8 mouse cellular contexts compared by ENCODE assay signal in the genomic region with DNA sequence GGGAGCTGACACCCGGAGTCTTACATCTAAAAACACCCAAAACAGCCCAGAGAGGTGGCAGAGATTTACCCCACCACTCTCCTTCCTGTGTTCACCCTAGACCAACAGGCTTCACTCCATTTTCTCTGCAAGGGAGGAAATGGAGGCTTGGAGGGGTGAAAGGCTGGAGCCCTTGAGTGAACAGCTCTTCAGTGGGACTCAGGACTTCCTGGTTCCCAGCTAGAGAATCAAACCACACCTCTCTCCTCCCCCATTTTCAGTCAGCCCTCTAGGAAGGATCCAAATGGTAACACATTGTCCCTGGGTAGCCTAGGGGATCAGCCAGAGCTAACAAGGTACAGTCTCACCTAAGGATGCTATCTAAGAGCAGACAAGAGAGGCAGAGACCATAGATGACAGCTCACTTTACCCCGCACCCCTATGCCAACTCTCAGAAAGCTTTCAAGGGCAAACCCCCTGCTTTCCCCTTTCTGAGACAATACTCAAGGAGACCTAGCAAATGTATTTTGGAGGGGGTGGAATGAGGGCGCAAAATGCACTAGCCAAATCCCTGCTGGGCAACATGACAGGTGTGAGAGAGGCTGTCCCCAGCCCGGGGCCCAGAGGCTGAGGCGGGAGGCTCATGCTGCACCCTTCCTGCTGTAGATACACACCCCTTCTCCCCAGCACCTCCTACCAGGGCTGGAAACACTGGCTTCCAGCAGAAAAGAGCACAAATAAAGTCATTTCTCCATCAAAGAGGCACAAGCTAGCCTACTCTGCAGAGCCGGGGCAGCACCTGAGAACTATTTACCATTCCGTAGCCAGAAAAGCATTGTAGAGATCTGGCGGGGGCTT. TPM values are rescaled to one million over a fixed set of nuclear protein-coding genes. Genes with fewer than 3 reads are reported as not detected.
DNase-seq lines count a peak whose midpoint lies in the region; ATAC-seq and TF ChIP-seq lines count a peak whose summit lies in the region.

No protein-coding gene starts in this region.

- peak overlapping the region; percentile 98 for H3K27ac ChIP-seq in heart, embryonic 12.5 days (ENCODE audit: poor library complexity, severe bottlenecking)
- H3K27ac ChIP-seq in MEL (ENCODE audit: control insufficient read depth, low read depth, low read length), result no peak overlapping the region
- peak overlapping the region; percentile 96 for H3K27ac ChIP-seq in heart, embryonic 15.5 days
- peak overlapping the region; percentile 92 for H3K27ac ChIP-seq in liver, embryonic 16.5 days (ENCODE audit: low read length)
- 0 out of 2 replicates have a peak overlapping the region, but pooled peaks have one; percentile 3 for H3K27ac ChIP-seq in small intestine, adult 2 months (ENCODE audit: insufficient read depth, low read depth, low read length)

- TF ChIP-seq RAD21 in MEL (IDR thresholded peaks at IDR 0.05; ENCODE audit: low read depth, low read length), result no peak

- 9% methylated on average over 8 of the region's 8 CpGs for WGBS in heart, embryonic 12.5 days
- WGBS in heart, embryonic 15.5 days, result 6% methylated on average over 8 of the region's 8 CpGs
- WGBS in liver, embryonic 16.5 days (ENCODE audit: insufficient replicate concordance), result 8% methylated on average over 8 of the region's 8 CpGs
- WGBS in small intestine, adult 2 months, result 3% methylated on average over 8 of the region's 8 CpGs

- peak overlapping the region; percentile 97 for H3K9ac ChIP-seq in heart, embryonic 12.5 days
- peak overlapping the region; percentile 96 for H3K9ac ChIP-seq in MEL (ENCODE audit: control insufficient read depth, low read depth, low read length, poor library complexity, severe bottlenecking)
- H3K9ac ChIP-seq in heart, embryonic 15.5 days, result peak overlapping the region; percentile 92
- H3K9ac ChIP-seq in liver, embryonic 16.5 days (ENCODE audit: low read depth, low read length), result peak overlapping the region; percentile 98

- peak overlapping the region; percentile 99 for H3K4me2 ChIP-seq in heart, embryonic 12.5 days
- H3K4me2 ChIP-seq in heart, embryonic 15.5 days, result peak overlapping the region; percentile 94
- H3K4me2 ChIP-seq in liver, embryonic 16.5 days (ENCODE audit: low read depth, low read length), result peak overlapping the region; percentile 91

- H3K36me3 ChIP-seq in heart, embryonic 12.5 days, result peaks cover 21% of the 10 kb centered on the region
- peaks cover 9 to 23% of the 10 kb centered on the region in 2 experiments; a peak in 3 of 4 replicates for H3K36me3 ChIP-seq in MEL (ENCODE audit: control insufficient read depth in 1 of 2, insufficient read depth in 2 of 2, low read length in 2 of 2)
- H3K36me3 ChIP-seq in heart, embryonic 15.5 days, result peaks cover 20% of the 10 kb centered on the region
- H3K36me3 ChIP-seq in liver, embryonic 16.5 days (ENCODE audit: control insufficient read depth, insufficient read depth), result peaks cover 21% of the 10 kb centered on the region
- H3K36me3 ChIP-seq in small intestine, adult 2 months (ENCODE audit: control insufficient read depth, insufficient read depth, low read length), result peaks cover 22% of the 10 kb centered on the region

- intact Hi-C loops in heart, postnatal 25 days (cut with DNase I), result no loop called here

- TF ChIP-seq POLR2A in MEL (IDR thresholded peaks at IDR 0.05; ENCODE audit: control insufficient read depth in 1 of 2, insufficient read depth in 1 of 2, low read depth in 1 of 2, low read length in 2 of 2, poor library complexity in 1 of 2), result peak in 1 of 2 experiments; percentile 11; a peak in 1 of 4 replicates
- TF ChIP-seq POLR2A in small intestine, adult 2 months (IDR thresholded peaks at IDR 0.05; ENCODE audit: low read depth, low read length), result no peak

- TF ChIP-seq EP300 in MEL (IDR thresholded peaks at IDR 0.05; ENCODE audit: low read depth in 1 of 2, low read length in 2 of 2), result no peak

- H3K9me3 ChIP-seq in heart, embryonic 12.5 days (replicated peaks), result no peaks in the 10 kb centered on the region
- H3K9me3 ChIP-seq in MEL (replicated peaks; ENCODE audit: insufficient read depth, low read length), result no peaks in the 10 kb centered on the region
- no peaks in the 10 kb centered on the region for H3K9me3 ChIP-seq in heart, embryonic 15.5 days (replicated peaks)
- no peaks in the 10 kb centered on the region for H3K9me3 ChIP-seq in liver, embryonic 16.5 days (replicated peaks; ENCODE audit: control insufficient read depth, low read length)

- H3K27me3 ChIP-seq in heart, embryonic 12.5 days (replicated peaks), result no peaks in the 10 kb centered on the region
- H3K27me3 ChIP-seq in MEL (ENCODE audit: control insufficient read depth in 1 of 2, insufficient read depth in 2 of 2, low read length in 2 of 2), result no peaks in the 10 kb centered on the region
- H3K27me3 ChIP-seq in heart, embryonic 15.5 days, result no peaks in the 10 kb centered on the region
- no peaks in the 10 kb centered on the region for H3K27me3 ChIP-seq in liver, embryonic 16.5 days (ENCODE audit: control insufficient read depth, insufficient read depth, low read depth, low read length)
- no peaks in the 10 kb centered on the region for H3K27me3 ChIP-seq in small intestine, adult 2 months (ENCODE audit: control insufficient read depth, insufficient read depth, low read length)

- ATAC-seq in heart, embryonic 12.5 days (ENCODE audit: insufficient number of reproducible peaks, low FRiP score), result no peak
- ATAC-seq in heart, embryonic 15.5 days (replicated peaks; ENCODE audit: insufficient number of reproducible peaks, insufficient read depth, low FRiP score, low read depth), result no peak
- ATAC-seq in liver, embryonic 16.5 days (ENCODE audit: low read depth), result no peak

- no peak for DNase-seq in heart, postnatal 25 days (ENCODE audit: low spot score)
- peak; percentile 63 for DNase-seq in MEL (ENCODE audit: low read depth, low spot score)
- DNase-seq in adrenal gland, postnatal 4 days (ENCODE audit: low spot score in 2 of 2), result no peak
- DNase-seq in gastrocnemius, adult 18-20 months (ENCODE audit: low spot score), result no peak

- peak overlapping the region; percentile 85 for H3K4me3 ChIP-seq in heart, embryonic 12.5 days
- H3K4me3 ChIP-seq in MEL (ENCODE audit: control insufficient read depth in 1 of 2, insufficient read depth in 1 of 2, low read depth in 2 of 2, low read length in 2 of 2), result peak overlapping the region; percentile 78 to 92
- H3K4me3 ChIP-seq in heart, embryonic 15.5 days, result peak overlapping the region; percentile 63
- peak overlapping the region; percentile 95 for H3K4me3 ChIP-seq in liver, embryonic 16.5 days (ENCODE audit: low read depth, low read length)
- peak overlapping the region; percentile 98 for H3K4me3 ChIP-seq in small intestine, adult 2 months (ENCODE audit: low read depth, low read length)

- peaks cover 66% of the 10 kb centered on the region for H3K79me2 ChIP-seq in MEL (ENCODE audit: control insufficient read depth, insufficient read depth, low read length, poor library complexity)

- H3K4me1 ChIP-seq in heart, embryonic 12.5 days (replicated peaks), result peaks cover 40% of the 10 kb centered on the region
- H3K4me1 ChIP-seq in MEL (ENCODE audit: control insufficient read depth in 1 of 2, insufficient read depth in 2 of 2, low read length in 2 of 2), result peaks cover 14 to 21% of the 10 kb centered on the region in 2 experiments
- peaks cover 40% of the 10 kb centered on the region for H3K4me1 ChIP-seq in heart, embryonic 15.5 days (replicated peaks)
- H3K4me1 ChIP-seq in liver, embryonic 16.5 days (ENCODE audit: control insufficient read depth, low read depth, low read length), result peaks cover 44% of the 10 kb centered on the region
- peaks cover 11% of the 10 kb centered on the region for H3K4me1 ChIP-seq in small intestine, adult 2 months (ENCODE audit: control insufficient read depth, insufficient read depth, insufficient read length, low read length)

- TF ChIP-seq CTCF in MEL (IDR thresholded peaks at IDR 0.05 in 2 of 3, conservative IDR thresholded peaks at IDR 0.05 in 1 of 3; ENCODE audit: control insufficient read depth in 1 of 3, insufficient read depth in 1 of 3, low read depth in 2 of 3, low read length in 3 of 3, poor library complexity in 1 of 3, severe bottlenecking in 1 of 3), result no peak
- TF ChIP-seq CTCF in small intestine, adult 2 months (IDR thresholded peaks at IDR 0.05; ENCODE audit: extremely low read depth, insufficient read length, insufficient replicate concordance, low read depth, low read length), result no peak

RNA-seq across cellular contexts. Expression of gene Kmt2d, which starts 1.4 kb away (rescaled TPM):
- 9.2 and 10.3 TPM in 2 replicates for polyA plus RNA-seq in heart, embryonic 12.5 days (2016; fragmentation: Nextera tagmentation; extraction: Ambion mirVana)
- total RNA-seq in heart, postnatal 25 days (2021), result 10 to 100 TPM; 52.1 to 57.7 TPM
- 12.5 and 15.4 TPM in 2 replicates for total RNA-seq in MEL (2012; rRNA removed)
- polyA plus RNA-seq in MEL (2012; ENCODE audit: insufficient read depth in 1 of 2, insufficient read length in 2 of 2, low read depth in 1 of 2, low replicate concordance in 2 of 2, missing spikeins in 1 of 2), result 10 to 100 TPM; 42.0 to 47.7 TPM
- polyA plus RNA-seq in heart, embryonic 15.5 days (2015; fragmentation: Nextera tagmentation; extraction: Ambion mirVana), result 7.6 and 9.3 TPM in 2 replicates
- 3.9 and 4.0 TPM in 2 replicates for polyA plus RNA-seq in liver, embryonic 16.5 days (2015; fragmentation: Nextera tagmentation; extraction: Ambion mirVana)
- 19.4 and 36.2 TPM in 2 replicates for polyA plus RNA-seq in small intestine, adult 2 months (2012; rRNA removed)
- total RNA-seq in adrenal gland, postnatal 4 days (2021), result 10 to 100 TPM; 68.9 to 71.5 TPM
- total RNA-seq in gastrocnemius, adult 18-20 months (2021), result 10 to 100 TPM; 43.2 to 50.1 TPM

RNA-seq across cellular contexts. Expression of gene Rhebl1, which starts 24.8 kb away (rescaled TPM):
- 4.3 and 6.1 TPM in 2 replicates for polyA plus RNA-seq in heart, embryonic 12.5 days (2016; fragmentation: Nextera tagmentation; extraction: Ambion mirVana)
- 1 to 10 TPM; 2.0 to 2.8 TPM for total RNA-seq in heart, postnatal 25 days (2021)
- total RNA-seq in MEL (2012; rRNA removed), result 9.4 and 10.1 TPM in 2 replicates
- 10 to 100 TPM in 1 of 2 experiments, not detected in 1; 16.6 TPM for polyA plus RNA-seq in MEL (2012; ENCODE audit: insufficient read depth in 1 of 2, insufficient read length in 2 of 2, low read depth in 1 of 2, low replicate concordance in 2 of 2, missing spikeins in 1 of 2)
- 5.9 and 6.7 TPM in 2 replicates for polyA plus RNA-seq in heart, embryonic 15.5 days (2015; fragmentation: Nextera tagmentation; extraction: Ambion mirVana)
- polyA plus RNA-seq in liver, embryonic 16.5 days (2015; fragmentation: Nextera tagmentation; extraction: Ambion mirVana), result 2.9 and 3.4 TPM in 2 replicates
- polyA plus RNA-seq in small intestine, adult 2 months (2012; rRNA removed), result 5.3 and 24.1 TPM in 2 replicates
- 1 to 10 TPM; 3.9 to 6.2 TPM for total RNA-seq in adrenal gland, postnatal 4 days (2021)
- total RNA-seq in gastrocnemius, adult 18-20 months (2021), result 1 to 10 TPM; 1.3 TPM

RNA-seq across cellular contexts. Expression of gene Dhh, which starts 28.8 kb away (rescaled TPM):
- polyA plus RNA-seq in heart, embryonic 12.5 days (2016; fragmentation: Nextera tagmentation; extraction: Ambion mirVana), result 4.5 and 4.6 TPM in 2 replicates
- 1 to 10 TPM; 1.8 TPM for total RNA-seq in heart, postnatal 25 days (2021)
- total RNA-seq in MEL (2012; rRNA removed), result 0.12 TPM in 1 of 2 replicates, not detected in the other
- polyA plus RNA-seq in MEL (2012; ENCODE audit: insufficient read depth in 1 of 2, insufficient read length in 2 of 2, low read depth in 1 of 2, low replicate concordance in 2 of 2, missing spikeins in 1 of 2), result not detected
- 2.1 and 4.2 TPM in 2 replicates for polyA plus RNA-seq in heart, embryonic 15.5 days (2015; fragmentation: Nextera tagmentation; extraction: Ambion mirVana)
- polyA plus RNA-seq in liver, embryonic 16.5 days (2015; fragmentation: Nextera tagmentation; extraction: Ambion mirVana), result 0.11 TPM in 2 replicates
- 0.33 and 0.55 TPM in 2 replicates for polyA plus RNA-seq in small intestine, adult 2 months (2012; rRNA removed)
- total RNA-seq in adrenal gland, postnatal 4 days (2021), result 1 to 10 TPM; 2.1 to 2.9 TPM
- total RNA-seq in gastrocnemius, adult 18-20 months (2021), result 1 to 10 TPM in 1 of 2 experiments, under 1 TPM in 1; 0.75 to 1.5 TPM

RNA-seq across cellular contexts. Expression of gene Prkag1, which starts 38.2 kb away (rescaled TPM):
- 81.5 and 83.5 TPM in 2 replicates for polyA plus RNA-seq in heart, embryonic 12.5 days (2016; fragmentation: Nextera tagmentation; extraction: Ambion mirVana)
- 100 to 1,000 TPM in 1 of 2 experiments, 10 to 100 TPM in 1; 90.5 to 103 TPM for total RNA-seq in heart, postnatal 25 days (2021)
- 122 and 126 TPM in 2 replicates for total RNA-seq in MEL (2012; rRNA removed)
- polyA plus RNA-seq in MEL (2012; ENCODE audit: insufficient read depth in 1 of 2, insufficient read length in 2 of 2, low read depth in 1 of 2, low replicate concordance in 2 of 2, missing spikeins in 1 of 2), result 100 to 1,000 TPM; 141 to 348 TPM
- 93.5 and 100 TPM in 2 replicates for polyA plus RNA-seq in heart, embryonic 15.5 days (2015; fragmentation: Nextera tagmentation; extraction: Ambion mirVana)
- 86.8 and 90.6 TPM in 2 replicates for polyA plus RNA-seq in liver, embryonic 16.5 days (2015; fragmentation: Nextera tagmentation; extraction: Ambion mirVana)
- 34.0 and 65.7 TPM in 2 replicates for polyA plus RNA-seq in small intestine, adult 2 months (2012; rRNA removed)
- total RNA-seq in adrenal gland, postnatal 4 days (2021), result 10 to 100 TPM; 66.4 to 68.2 TPM
- total RNA-seq in gastrocnemius, adult 18-20 months (2021), result 10 to 100 TPM; 48.1 to 49.6 TPM

RNA-seq across cellular contexts. Expression of gene Lmbr1l, which starts 48.5 kb away (rescaled TPM):
- polyA plus RNA-seq in heart, embryonic 12.5 days (2016; fragmentation: Nextera tagmentation; extraction: Ambion mirVana), result 16.9 and 17.2 TPM in 2 replicates
- total RNA-seq in heart, postnatal 25 days (2021), result 10 to 100 TPM; 11.5 to 13.4 TPM
- 7.0 and 13.5 TPM in 2 replicates for total RNA-seq in MEL (2012; rRNA removed)
- 10 to 100 TPM in 1 of 2 experiments, not detected in 1; 17.3 TPM for polyA plus RNA-seq in MEL (2012; ENCODE audit: insufficient read depth in 1 of 2, insufficient read length in 2 of 2, low read depth in 1 of 2, low replicate concordance in 2 of 2, missing spikeins in 1 of 2)
- 10.7 and 13.7 TPM in 2 replicates for polyA plus RNA-seq in heart, embryonic 15.5 days (2015; fragmentation: Nextera tagmentation; extraction: Ambion mirVana)
- polyA plus RNA-seq in liver, embryonic 16.5 days (2015; fragmentation: Nextera tagmentation; extraction: Ambion mirVana), result 4.4 and 4.6 TPM in 2 replicates
- polyA plus RNA-seq in small intestine, adult 2 months (2012; rRNA removed), result 183 and 395 TPM in 2 replicates
- total RNA-seq in adrenal gland, postnatal 4 days (2021), result 10 to 100 TPM; 41.5 to 45.9 TPM
- 1 to 10 TPM; 4.8 to 4.9 TPM for total RNA-seq in gastrocnemius, adult 18-20 months (2021)
